Mouse (Mus musculus) c-Kit-positive CD71-negative TER-119-negative erythroid progenitor cells, embryonic 14.5 days (primary cell): ENCODE measurements around the gene Opalin.

Source experiments
- DNase-seq: peaks from one replicate; pipeline ENCODE4 v3.0.0-alpha.2; 2013; ENCODE audit warnings: low read depth

Opalin gene

DNA sequence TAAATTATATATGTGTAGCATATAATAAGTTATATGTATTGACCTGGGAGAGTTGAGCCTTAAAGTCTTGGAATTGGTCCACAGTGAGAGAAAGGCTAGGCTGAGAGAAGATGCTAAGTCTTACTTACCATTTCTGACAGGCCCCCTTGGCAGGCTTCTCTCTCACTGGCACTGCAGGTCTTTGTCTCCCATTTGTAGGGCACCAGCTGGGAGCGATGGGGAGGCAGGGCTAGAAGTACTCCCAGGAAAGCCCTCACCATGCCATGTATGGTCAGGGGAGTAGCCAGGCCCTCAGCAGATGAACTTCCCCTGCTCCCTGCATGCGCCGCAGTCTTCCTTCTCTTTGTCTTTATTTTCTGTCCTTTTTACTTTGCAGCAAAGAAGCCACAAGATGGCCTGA is at the start of gene Opalin:
Gene Opalin, minus strand, starts transcription at position 208 of the 400 bp plus-strand sequence.
- no peak for DNase-seq

DNA sequence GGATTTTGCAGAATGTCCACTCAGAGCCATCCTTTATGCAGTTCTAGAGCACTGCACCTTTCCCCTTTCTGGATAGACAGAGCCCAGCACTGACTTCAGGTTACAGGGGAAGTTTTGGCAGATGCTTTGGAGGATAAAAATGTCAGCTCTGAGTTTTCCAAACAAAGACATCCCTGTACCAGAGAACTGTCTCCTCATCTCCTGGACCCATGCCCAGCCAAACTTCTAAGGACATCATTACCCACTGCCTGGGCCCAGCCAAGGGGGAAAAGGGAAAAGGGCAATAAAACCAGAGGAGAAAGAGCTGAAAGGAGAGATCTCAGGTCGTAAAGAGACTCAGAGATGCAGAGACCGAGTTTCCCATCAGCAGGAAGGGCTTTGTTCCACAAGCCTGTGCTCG is 46.1 kb upstream of the Opalin start:
- DNase-seq, result no peak

DNA sequence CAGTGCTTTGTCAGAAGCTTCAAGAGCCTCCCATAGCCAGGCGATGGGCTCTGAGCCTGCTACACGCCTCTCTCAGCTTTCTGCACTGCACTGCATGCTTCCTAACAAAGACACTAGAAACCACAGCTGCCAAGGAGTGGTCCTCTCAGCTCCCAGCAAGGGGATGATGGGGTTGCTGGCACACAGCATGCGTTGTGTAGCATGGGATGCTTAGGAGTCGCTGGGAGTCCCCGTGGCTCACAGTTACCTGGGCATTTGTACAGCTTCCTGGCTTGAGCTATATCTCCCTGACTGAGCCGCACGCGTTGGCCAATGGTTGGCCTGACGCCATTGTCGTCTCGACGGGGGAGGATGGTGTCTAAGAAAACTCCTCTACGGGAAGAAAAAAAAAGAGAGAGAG is 43.0 kb upstream of the Opalin start:
- no peak for DNase-seq

DNA sequence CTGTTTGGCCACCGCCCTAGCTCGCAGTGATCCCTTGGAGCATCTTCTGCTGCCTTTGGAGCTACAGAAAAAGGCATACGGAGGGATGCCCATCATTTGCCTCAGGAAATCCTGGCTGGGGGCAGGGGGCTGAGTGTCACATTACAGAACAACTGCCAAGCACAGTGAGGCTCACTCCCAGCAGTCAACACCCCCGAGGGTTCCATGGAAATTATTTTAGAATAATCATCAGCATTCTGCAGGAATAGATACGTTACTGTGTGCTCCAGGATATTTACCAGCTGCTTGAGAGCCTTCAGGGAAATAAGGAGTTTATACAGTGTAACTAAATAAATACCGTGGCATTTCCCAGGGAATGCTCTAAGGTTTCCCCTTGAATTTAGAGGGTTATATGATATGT is 41.4 kb upstream of the Opalin start:
- no peak for DNase-seq

DNA sequence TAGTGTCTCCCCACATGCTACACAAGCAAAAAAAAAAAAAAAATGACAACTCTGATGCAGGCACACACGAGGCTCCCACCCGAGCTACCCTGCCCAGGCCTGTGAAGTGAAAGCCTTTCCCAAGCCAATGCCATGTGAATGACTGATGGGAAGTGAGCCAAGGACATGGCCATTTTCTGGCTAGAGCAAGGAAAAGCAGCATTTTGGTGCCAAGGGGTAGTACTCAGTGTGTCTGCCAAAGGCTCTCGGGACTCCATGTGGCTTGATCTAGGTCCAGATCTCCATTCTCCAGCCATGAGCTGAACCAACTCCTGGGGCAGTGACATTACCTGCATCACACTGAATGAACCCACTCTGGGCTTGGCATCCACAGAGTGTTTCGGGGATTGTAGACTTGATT is 40.4 kb upstream of the Opalin start:
- no peak for DNase-seq

DNA sequence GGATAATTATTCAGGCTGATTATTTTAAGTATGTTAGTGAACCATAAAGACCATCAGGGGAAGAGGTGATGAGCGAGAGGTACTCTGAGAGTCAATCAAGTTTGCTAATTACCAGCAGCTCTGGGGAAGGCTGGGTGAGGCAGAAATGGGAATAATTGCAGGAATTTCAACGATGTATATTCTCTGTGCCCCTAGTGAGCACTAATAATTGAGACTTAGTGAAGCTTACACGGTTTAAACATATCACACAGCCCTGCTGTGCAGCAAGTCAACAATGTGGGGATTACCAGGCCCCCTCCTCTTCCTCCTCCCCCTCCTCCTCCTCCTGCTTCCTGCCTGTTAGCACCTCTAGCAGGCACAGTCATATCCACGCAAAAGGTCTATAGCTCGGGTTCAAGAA is 37.7 kb upstream of the Opalin start:
- DNase-seq, result no peak

DNA sequence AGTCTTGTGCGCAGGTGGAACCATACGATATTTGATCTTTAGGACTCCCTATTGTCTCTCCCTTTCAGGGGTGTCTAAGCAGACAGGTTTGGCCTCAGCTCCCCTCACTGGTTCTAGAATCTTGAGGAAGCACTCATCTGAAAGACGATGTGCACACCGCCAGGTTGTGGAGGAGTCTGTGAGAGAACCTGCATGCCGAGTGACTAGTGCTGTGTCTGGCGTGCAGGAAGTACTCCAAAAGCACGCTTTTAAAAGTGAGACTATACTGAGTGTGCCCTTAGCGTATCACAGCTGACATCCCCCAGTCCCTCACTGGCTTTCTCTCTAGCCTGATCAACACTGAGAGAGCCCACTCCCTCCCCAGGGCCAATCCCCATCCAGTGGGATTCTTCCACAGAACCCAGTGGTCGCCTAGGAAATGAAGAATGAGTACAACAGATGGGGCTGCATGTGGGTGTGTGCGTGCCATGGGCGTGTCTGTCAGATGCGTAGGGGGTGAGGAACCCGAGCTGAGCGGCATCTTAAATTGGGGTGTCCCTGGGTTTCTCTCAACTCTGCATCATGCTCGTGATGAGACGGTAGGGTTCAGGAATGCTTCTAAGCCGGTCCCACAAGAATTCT is 37.1 kb upstream of the Opalin start:
- no peak for DNase-seq

DNA sequence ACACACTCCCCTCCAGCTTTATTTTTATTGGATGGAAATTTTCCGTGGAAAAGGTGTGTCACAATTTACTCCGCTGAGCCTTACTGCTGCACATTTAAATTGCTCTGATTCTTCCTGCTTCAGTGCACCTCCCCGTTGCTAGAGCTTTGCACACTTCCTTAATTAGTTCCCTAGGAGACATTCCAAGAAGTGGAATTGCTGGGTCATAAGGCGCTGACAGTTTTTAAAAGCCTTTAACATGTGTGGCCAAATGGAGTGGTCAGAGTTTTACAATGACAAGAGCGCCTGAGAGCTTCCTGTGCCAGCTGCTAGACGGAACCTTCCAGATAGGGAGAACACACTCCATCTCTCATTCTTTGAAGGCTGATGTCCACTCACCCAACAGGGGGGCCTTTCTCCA is 35.7 kb upstream of the Opalin start:
- DNase-seq, result no peak

DNA sequence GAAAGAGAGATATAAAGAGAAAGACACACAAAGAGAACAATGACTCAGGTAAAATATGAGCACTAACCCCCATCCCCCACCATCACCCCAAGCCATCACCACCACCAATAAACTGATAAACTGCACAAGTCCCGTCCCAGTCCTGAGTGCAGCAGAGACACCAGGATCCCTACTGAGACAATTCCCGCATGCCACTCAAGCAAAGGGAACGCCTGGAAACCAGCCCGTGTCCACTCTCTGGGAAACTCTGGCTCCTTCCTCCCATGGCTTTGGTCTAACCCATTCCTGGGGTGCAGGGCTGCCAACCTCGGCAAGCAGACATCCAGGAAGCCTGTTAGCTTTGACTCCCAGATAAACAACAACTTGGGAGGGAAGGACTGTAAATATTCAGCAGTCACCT is 33.1 kb upstream of the Opalin start:
- DNase-seq, result no peak

DNA sequence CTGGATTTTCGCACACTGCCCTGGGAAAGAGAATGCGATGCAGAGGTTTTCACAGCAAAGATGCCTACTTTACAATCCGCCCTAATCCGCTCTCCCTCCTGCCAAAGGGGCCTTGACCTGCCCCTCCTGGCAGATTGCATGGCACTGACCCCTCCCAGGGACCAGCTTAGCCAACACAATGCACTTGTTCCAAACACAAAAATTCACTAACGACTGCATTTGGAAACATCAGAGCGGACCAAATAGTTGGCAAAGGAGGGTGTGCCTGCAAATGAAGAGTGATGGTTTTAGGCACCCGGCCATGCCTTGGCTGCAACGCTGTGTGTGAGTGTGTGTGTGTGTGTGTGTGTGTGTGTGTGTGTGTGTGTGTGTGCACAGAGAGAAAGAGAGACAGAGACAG is 32.6 kb upstream of the Opalin start:
- no peak for DNase-seq

DNA sequence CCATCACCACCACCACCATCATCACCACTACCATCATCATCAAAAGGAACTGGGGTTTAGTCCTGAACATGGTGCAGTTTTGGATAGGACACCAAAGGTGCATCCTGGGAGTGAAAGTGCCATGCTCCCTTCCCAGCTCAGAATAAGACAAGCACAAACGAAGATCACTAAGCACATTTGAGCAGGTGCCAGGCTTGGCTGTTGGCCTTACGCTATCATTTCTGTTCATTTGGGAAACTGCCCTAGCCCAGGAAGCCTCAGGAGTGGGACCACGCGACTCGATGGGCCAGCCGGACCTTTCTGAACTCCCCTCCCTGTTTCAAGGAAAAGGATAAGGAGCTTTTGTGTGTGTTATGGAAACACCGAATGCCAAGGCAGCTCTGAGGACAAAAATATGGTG is 31.8 kb upstream of the Opalin start:
- no peak for DNase-seq

DNA sequence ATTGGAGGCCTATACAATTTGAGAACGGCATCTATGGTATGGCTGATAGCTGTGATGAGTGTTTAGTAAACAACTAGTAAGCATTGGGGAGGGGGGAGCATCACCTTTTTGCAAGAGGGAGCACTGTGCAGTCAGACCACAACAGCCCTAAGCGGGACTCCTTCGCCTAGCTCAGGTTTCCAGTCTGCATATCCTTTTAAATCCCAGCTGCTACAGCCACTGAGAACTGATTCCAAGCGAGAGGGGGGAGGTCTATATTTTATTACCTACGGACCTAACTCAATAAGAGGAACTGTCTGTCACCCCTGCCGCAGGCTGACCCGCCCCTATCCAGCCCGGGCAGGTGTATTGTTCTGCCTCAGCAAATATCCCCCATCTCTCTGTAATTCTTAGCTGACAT is 30.6 kb upstream of the Opalin start:
- DNase-seq, result no peak

DNA sequence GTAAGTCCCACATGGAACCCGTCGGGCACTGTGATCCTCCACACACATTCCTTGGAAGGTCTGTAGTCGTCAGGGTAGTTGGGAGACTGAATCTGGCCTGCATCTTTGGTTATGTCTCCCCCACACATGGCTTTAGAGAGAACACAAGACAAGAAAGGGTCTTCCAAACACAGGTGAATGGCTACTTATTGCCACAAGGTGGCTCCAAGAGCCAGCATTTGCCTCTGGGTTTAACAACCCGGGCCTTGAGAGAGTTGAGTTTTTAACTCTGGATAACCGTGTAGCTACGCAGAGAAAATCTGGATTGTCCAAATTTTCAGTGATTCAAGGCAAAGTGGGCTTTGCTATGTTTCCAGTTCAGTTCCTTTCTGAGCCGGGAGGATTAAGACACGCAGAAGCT is 28.0 kb upstream of the Opalin start:
- no peak for DNase-seq

DNA sequence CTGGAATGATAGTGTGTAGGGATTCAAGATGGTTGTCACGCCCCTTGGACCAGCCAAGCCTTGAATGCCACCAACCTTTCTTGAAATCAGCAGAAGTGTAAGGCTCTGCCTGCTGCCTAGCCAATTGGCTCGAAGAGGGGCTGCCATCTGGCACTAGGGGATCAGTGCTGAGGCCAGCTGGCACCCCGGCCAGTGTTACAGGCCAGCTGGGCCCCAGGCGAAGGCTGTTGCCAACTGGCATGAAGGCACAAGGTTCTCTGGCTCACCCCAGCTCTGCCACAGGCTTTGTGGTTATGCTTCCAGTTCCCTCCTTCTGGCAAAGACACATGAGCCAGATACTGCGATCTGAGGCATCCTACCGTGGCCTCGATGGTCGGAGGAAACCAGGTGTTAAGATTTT is 24.5 kb upstream of the Opalin start:
- no peak for DNase-seq

DNA sequence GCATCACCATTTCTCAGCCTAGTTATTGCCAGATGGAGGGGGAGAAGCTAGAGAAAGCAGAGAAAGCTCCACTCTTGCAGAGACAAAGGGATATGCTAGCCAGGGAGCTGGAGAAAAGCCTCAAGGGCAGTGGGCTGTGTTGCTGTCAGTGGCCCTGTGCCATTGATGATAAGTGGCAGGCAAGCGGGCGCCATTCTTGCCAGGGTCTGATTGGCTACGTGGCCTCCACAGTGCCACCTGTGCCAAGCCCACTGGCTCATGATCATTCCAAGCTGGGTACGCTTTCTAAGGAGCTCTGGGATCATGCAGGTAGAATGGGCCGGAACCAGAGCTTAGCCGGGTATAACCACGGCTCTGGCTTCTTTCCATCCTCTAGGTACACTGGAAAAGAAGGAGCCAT is 23.9 kb upstream of the Opalin start:
- no peak for DNase-seq

DNA sequence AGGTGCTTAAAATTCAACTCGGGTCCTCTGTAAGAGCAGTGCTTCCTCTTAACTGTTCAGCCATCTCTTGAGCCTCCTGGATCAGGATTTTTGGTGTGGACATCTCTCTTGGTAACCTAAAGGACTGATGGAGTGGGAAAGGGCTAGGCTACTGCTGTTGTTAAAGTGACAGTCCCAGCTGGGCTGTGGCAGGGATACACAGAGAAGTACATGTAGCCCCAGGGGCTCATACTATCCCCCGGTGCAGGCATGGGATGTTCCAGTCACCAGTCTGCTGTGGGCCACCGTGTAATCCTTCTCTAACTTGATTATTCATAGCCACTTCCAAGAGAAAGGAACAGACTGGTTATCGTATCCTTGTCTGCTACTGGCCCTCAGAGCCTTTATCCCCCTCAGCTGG is 20.1 kb upstream of the Opalin start:
- no peak for DNase-seq

DNA sequence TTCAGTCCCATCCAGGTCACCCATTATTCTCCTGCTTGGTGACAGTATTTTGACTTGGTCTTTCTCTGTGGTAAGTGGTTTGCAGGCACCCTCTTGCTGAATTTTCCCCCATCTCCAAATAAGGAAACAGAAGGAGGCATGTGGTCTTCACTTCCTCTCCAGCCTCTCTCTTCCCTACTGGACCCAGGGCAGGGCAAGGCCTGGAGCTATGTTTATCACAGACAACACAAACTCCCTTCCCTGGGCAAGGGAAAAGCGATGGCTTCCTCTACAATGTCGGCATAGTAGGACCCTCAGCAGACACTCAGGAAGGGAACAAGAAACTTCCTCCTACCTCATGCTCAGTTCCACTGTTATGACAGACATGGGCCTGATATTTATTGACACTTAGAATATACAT is 15.0 kb upstream of the Opalin start:
- no peak for DNase-seq

DNA sequence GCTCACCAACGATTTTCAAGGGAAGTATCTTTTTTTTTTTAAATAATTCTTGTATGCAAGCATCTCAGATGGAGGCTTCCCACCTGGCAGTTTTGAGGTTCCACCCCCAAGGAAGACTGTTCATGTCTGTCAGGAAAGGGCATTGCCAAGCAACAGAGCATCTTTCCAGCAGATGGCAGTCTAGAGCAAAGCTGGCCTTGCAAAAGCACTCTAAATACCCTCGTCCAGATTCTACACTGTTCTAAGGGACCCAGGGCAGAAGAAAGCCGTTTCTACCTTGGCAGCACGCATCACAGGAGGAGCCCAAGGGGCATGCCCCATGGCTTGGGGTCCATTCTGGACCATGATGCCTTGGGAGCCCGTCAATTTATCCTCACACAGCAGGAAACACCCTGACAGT is 12.9 kb upstream of the Opalin start:
- DNase-seq, result peak; percentile 49

DNA sequence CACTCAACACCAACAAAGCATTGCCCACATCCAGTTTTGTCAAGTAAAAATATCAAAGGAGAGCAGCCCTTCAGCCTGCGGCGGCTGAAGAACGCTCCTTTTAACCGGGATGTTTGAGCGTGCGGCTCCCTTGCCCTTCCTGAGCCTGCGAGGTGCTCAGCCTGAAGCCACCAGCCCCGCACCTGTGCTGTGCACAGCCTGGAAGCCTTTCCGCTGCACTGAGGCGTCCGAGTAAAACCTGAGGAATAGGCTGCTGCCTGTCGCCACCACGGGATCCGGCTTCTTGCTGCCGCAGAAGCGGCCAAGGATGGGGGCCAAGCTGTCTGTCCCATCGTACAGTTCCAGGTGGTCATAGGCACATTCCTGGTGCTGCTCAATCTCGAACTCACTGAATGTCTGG is 11.6 kb upstream of the Opalin start:
- DNase-seq, result no peak

DNA sequence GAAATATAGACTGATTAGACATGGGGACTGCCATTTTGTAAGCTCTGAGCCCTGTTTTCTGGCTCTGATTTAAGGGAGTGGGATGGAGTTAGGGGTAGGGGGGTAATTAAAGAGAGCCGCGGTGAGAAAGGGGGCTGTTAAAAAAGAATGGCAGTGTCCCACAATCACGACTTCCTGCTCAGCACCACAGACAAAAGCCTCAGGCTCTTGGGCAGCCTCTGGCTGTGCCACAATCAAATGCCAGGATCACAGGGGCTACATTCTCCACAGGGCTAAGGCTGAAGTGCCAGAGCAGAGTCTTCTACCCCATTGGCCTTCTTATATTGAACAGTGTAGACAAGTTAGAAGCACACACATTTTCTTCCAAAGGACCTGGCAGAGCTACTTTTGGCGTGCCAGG is 11.0 kb upstream of the Opalin start:
- DNase-seq, result no peak

DNA sequence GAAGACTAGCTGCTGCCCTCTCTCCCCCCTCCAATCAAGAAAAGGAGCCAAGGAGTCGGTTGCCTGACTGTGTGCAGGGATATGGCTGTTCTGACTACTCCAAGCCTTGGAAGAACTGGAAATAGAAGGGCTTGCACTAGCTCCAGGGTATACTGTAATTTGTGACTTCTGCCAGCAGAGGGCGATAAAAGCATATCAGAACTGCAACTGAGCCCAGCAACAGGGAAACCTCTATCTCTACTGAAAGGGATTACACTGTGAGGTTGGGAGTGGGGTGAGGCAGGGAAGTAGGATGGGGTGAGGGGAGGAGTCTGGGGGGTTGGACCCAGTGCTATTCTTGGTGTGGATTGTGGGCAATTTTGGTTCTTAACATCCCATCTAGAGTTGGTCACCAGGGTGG is 9.8 kb upstream of the Opalin start:
- peak; percentile 61 for DNase-seq

DNA sequence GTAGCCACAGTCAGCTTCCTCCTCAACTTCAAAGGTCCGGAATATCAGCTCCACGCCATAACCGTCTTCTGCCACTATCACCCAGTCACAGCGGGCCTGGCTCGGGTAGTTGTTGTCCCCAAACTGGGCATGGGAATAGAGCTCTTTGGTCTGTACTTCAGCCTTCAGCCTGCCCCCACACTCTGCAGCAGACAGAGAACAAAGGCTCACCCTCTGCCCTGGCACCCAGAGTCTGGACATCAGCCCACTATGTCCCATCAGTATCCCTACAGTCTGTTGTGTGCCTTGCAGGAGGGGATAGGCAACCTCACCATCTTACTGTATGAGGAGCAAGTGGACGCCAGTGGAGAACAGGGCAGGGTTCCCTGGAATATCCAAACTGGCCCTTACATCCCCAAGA is 9.4 kb upstream of the Opalin start:
- DNase-seq, result no peak

DNA sequence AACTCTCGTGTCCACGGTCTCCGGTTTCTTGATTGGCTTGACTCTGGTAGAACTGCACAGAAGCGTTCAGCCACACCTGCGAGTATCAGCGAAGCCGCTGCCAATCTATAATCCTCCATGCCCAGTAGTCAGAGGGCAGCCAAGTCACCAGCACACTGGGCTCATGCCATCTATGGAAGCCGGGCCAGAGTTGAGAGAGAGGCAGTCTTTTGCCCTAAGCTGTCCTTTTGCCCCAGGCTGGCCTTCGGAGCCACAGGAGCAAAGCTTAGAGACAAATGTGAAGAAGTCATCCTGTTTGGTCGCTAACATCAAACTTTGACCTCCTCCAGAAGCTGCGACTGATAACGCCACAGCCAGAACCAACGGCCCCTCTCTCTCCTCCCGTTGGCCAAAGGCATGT is 6.7 kb upstream of the Opalin start:
- no peak for DNase-seq

DNA sequence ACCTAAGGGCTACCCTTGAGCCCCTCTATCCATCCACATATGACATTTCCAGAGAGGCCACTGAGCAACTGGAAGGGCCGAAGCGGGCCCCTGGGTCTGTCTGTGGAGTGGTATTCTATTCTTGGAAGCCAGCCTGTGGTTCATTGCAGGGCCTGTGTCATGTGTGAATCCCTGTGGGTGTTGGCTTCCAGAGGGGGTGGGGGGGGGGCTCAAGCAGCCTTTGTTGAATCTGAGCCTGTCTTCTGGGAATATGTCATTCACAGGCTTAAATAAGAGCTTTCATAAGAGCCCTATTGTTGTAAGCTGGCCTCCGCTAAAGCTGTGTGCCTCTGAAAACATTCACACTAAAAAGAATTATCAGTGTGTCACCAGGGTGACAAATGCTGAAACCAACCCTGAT is 4.7 kb upstream of the Opalin start:
- DNase-seq, result no peak
